Mouse (Mus musculus) stomach, embryonic 14.5 days (tissue): Measurements from ENCODE around the gene Ildr2. TPM values are rescaled to one million over a fixed set of nuclear protein-coding genes. Genes with fewer than 3 reads are reported as not detected.

Experiments
- ATAC-seq: fragments of 200-750 bp; cut with Nextera tagmentation; 2 replicates; pipeline ENCODE4 v1.8.0; 2017; ENCODE audit warnings: low read depth, moderate TSS enrichment; ENCODE audit not compliant: insufficient number of reproducible peaks, insufficient read depth, low FRiP score
- H3K27ac ChIP-seq: fragments of 300-500 bp; sonication (generic); 2 replicates; pipeline ENCODE4 v1.5.1; 2014; ENCODE audit warnings: mild to moderate bottlenecking, low read length, moderate library complexity, mixed read lengths
- H3K27me3 ChIP-seq: fragments of 300-500 bp; sonication (generic); 2 replicates; pipeline ENCODE4 v1.6.1; 2014; ENCODE audit warnings: low read length, control low read depth, mixed read lengths; ENCODE audit not compliant: control insufficient read depth, insufficient read depth
- H3K36me3 ChIP-seq: fragments of 300-500 bp; sonication (generic); 2 replicates; pipeline ENCODE4 v1.6.1; 2014; ENCODE audit warnings: mild to moderate bottlenecking, control low read depth, low read length, moderate library complexity, mixed read lengths; ENCODE audit not compliant: control insufficient read depth, insufficient read depth
- H3K4me1 ChIP-seq: fragments of 300-500 bp; sonication (generic); 2 replicates; pipeline ENCODE4 v1.6.1; 2014; ENCODE audit warnings: low read length, control low read depth, mixed read lengths; ENCODE audit not compliant: control insufficient read depth, insufficient read depth
- H3K4me2 ChIP-seq: fragments of 300-500 bp; sonication (generic); replicated peaks from 2 replicates; pipeline ENCODE4 v1.6.1; 2014; ENCODE audit warnings: low read depth, low read length, control low read depth
- H3K4me3 ChIP-seq: fragments of 300-500 bp; sonication (generic); 2 replicates; pipeline ENCODE4 v1.5.1; 2014; ENCODE audit warnings: low read depth, low read length, control low read depth
- H3K9ac ChIP-seq: fragments of 300-500 bp; sonication (generic); replicated peaks from 2 replicates; pipeline ENCODE4 v1.6.1; 2014; ENCODE audit warnings: low read depth, mild to moderate bottlenecking, control low read depth, low read length, moderate library complexity, mixed read lengths
- H3K9me3 ChIP-seq: fragments of 300-500 bp; sonication (generic); 2 replicates; pipeline ENCODE4 v1.6.1; 2016; ENCODE audit warnings: low read depth, low read length, control low read depth; ENCODE audit not compliant: control insufficient read depth
- WGBS: fragments of 180-500 bp; shearing (Covaris S2); extraction: QIAGEN DNeasy Blood & Tissue Kit; methylation state at CpG from one replicate; pipeline ENCODE4 v1.1.7; 2014; 5-methylcytosine and 5-hydroxymethylcytosine counted together
- polyA plus RNA-seq: library from polyadenylated mRNA; unstranded; fragments of >200 nt; fragmentation: Nextera tagmentation; extraction: Ambion mirVana; gene quantifications from 2 replicates; pipeline ENCODE4 v1.2.1, GENCODE M21; 2014

Ildr2 gene
- polyA plus RNA-seq: 1.1 TPM in 2 replicates

GRCm38 (mm10) chr1:166253898-166254894 is at the start of gene Ildr2:
Ildr2 (plus strand) TSS chr1:166254139.
- under 1% methylated on average over 61 of the region's 72 CpGs for WGBS
- peak; percentile 67 for ATAC-seq
- Histone ChIP-seq H3K4me1 (no peaks in the 10 kb centered on the region), H3K4me2 (peak within 1 kb of the TSS; percentile 97), H3K9me3 (no peaks in the 10 kb centered on the region), H3K9ac (no peak within 1 kb of the TSS; the same call in 1 of the 2 replicates), H3K4me3 (peak within 1 kb of the TSS; percentile 38), H3K36me3 (no peaks in the 10 kb centered on the region), H3K27ac (no peak within 1 kb of the TSS), H3K27me3 (peaks cover 8% of the 10 kb centered on the region)

- ATAC-seq: no peak
- Histone ChIP-seq H3K9me3 (no peaks in the 10 kb centered on the region), H3K36me3 (no peaks in the 10 kb centered on the region), H3K9ac (no peak overlapping the region), H3K27ac (no peak overlapping the region), H3K4me2 (no peak overlapping the region), H3K4me1 (no peaks in the 10 kb centered on the region), H3K27me3 (no peaks in the 10 kb centered on the region), H3K4me3 (no peak overlapping the region)
- 54% methylated on average over 5 of the region's 5 CpGs for WGBS
Measured at GRCm38 (mm10) chr1:166204171-166204570, 49.8 kb upstream of the Ildr2 start.

- no peak overlapping the region for H3K9ac ChIP-seq
- H3K4me3 ChIP-seq: no peak overlapping the region
- H3K27ac ChIP-seq: no peak overlapping the region
- no peak for ATAC-seq
- no peaks in the 10 kb centered on the region for H3K36me3 ChIP-seq
- WGBS: 77% methylated on average over 3 of the region's 3 CpGs
- no peaks in the 10 kb centered on the region for H3K9me3 ChIP-seq
- H3K4me1 ChIP-seq: no peaks in the 10 kb centered on the region
- H3K27me3 ChIP-seq: no peaks in the 10 kb centered on the region
- no peak overlapping the region for H3K4me2 ChIP-seq
Measured at GRCm38 (mm10) chr1:166205159-166205558, 48.8 kb upstream of the Ildr2 start.

- Histone ChIP-seq H3K9ac (no peak overlapping the region), H3K27ac (no peak overlapping the region), H3K9me3 (no peaks in the 10 kb centered on the region), H3K4me1 (no peaks in the 10 kb centered on the region), H3K4me2 (no peak overlapping the region), H3K4me3 (no peak overlapping the region), H3K27me3 (no peaks in the 10 kb centered on the region), H3K36me3 (no peaks in the 10 kb centered on the region)
- no peak for ATAC-seq
- WGBS: 77% methylated on average over 6 of the region's 6 CpGs
Measured at GRCm38 (mm10) chr1:166209371-166209770, 44.6 kb upstream of the Ildr2 start.

- Histone ChIP-seq H3K27me3 (no peaks in the 10 kb centered on the region), H3K9me3 (no peaks in the 10 kb centered on the region), H3K4me3 (no peak overlapping the region), H3K4me2 (no peak overlapping the region), H3K9ac (no peak overlapping the region), H3K4me1 (no peaks in the 10 kb centered on the region), H3K36me3 (no peaks in the 10 kb centered on the region), H3K27ac (no peak overlapping the region)
- 81% methylated on average over 4 of the region's 4 CpGs for WGBS
- no peak for ATAC-seq
Measured at GRCm38 (mm10) chr1:166214181-166214580, 39.8 kb upstream of the Ildr2 start.

- Histone ChIP-seq H3K9ac (no peak within 1 kb of the TSS), H3K4me1 (no peaks in the 10 kb centered on the region), H3K4me3 (no peak within 1 kb of the TSS), H3K9me3 (peaks cover 9% of the 10 kb centered on the region; the same call in 1 of the 2 replicates), H3K36me3 (no peaks in the 10 kb centered on the region), H3K27ac (no peak within 1 kb of the TSS), H3K4me2 (no peak within 1 kb of the TSS), H3K27me3 (no peaks in the 10 kb centered on the region)
- WGBS: 84% methylated on average over 51 of the region's 53 CpGs
- ATAC-seq: no peak
Measured at GRCm38 (mm10) chr1:166238315-166238969, 15.5 kb upstream of the Ildr2 start, which contains the start of gene Mael. Mael (minus strand) TSS chr1:166238747.

- no peak for ATAC-seq
- Histone ChIP-seq H3K4me1 (no peaks in the 10 kb centered on the region), H3K9ac (no peak overlapping the region), H3K27me3 (no peaks in the 10 kb centered on the region), H3K27ac (no peak overlapping the region), H3K4me3 (no peak overlapping the region), H3K4me2 (no peak overlapping the region), H3K36me3 (no peaks in the 10 kb centered on the region), H3K9me3 (no peaks in the 10 kb centered on the region)
- WGBS: 77% methylated on average over 6 of the region's 6 CpGs
Measured at GRCm38 (mm10) chr1:166244285-166244684, 9.7 kb upstream of the Ildr2 start.

GRCm38 (mm10) chr1:166255091-166255490 is 1.2 kb downstream of the Ildr2 start:
- Histone ChIP-seq H3K4me2 (no peak overlapping the region), H3K4me3 (no peak overlapping the region), H3K27me3 (peaks cover 8% of the 10 kb centered on the region)

More at GRCm38 (mm10) chr1:166255091-166255490, 1.2 kb downstream of the Ildr2 start:
- WGBS: 51% methylated on average over 8 of the region's 8 CpGs
- H3K4me1 ChIP-seq: no peaks in the 10 kb centered on the region
- H3K36me3 ChIP-seq: no peaks in the 10 kb centered on the region
- no peak overlapping the region for H3K9ac ChIP-seq
- ATAC-seq: no peak
- no peak overlapping the region for H3K27ac ChIP-seq
- H3K9me3 ChIP-seq: no peaks in the 10 kb centered on the region
